Mouse (Mus musculus) midbrain, postnatal 0 days (tissue): ENCODE data around the gene Themis. TPM values are rescaled to one million over a fixed set of nuclear protein-coding genes. Genes with fewer than 3 reads are reported as not detected.

Source experiments
- ATAC-seq: fragments of 200-750 bp; cut with Nextera tagmentation; 2 replicates; pipeline ENCODE4 v1.8.0; 2017; ENCODE audit warnings: moderate number of reproducible peaks, mild to moderate bottlenecking, moderate TSS enrichment, moderate library complexity; ENCODE audit not compliant: low FRiP score
- DNase-seq: peaks from one replicate; pipeline ENCODE4 v3.0.0-alpha.2; 2015; ENCODE audit warnings: low spot score
- H3K27ac ChIP-seq: fragments of 300-500 bp; sonication (generic); 2 replicates; pipeline ENCODE4 v1.5.1; 2014; ENCODE audit warnings: low read depth, mild to moderate bottlenecking, low read length, mixed read lengths
- H3K27me3 ChIP-seq: fragments of 300-500 bp; sonication (generic); 2 replicates; pipeline ENCODE4 v1.6.1; 2014; ENCODE audit warnings: low read length, control low read depth, mixed read lengths; ENCODE audit not compliant: insufficient read depth
- H3K36me3 ChIP-seq: fragments of 300-500 bp; sonication (generic); 2 replicates; pipeline ENCODE4 v1.6.1; 2014; ENCODE audit warnings: low read length, control low read depth, mixed read lengths; ENCODE audit not compliant: insufficient read depth
- H3K4me1 ChIP-seq: fragments of 300-500 bp; sonication (generic); 2 replicates; pipeline ENCODE4 v1.6.1; 2014; ENCODE audit warnings: mild to moderate bottlenecking, control low read depth, antibody characterized with exemption, low read length, mixed read lengths; ENCODE audit not compliant: insufficient read depth
- H3K4me2 ChIP-seq: fragments of 300-500 bp; sonication (generic); 2 replicates; pipeline ENCODE4 v1.6.1; 2014; ENCODE audit warnings: low read depth, mild to moderate bottlenecking, low read length, mixed read lengths; ENCODE audit not compliant: poor library complexity, severe bottlenecking
- H3K4me3 ChIP-seq: fragments of 300-500 bp; sonication (generic); 2 replicates; pipeline ENCODE4 v1.5.1; 2014; ENCODE audit warnings: low read depth, mild to moderate bottlenecking, low read length, moderate library complexity
- H3K9ac ChIP-seq: fragments of 300-500 bp; sonication (generic); replicated peaks from 2 replicates; pipeline ENCODE4 v1.6.1; 2014; ENCODE audit warnings: mild to moderate bottlenecking, low read length, moderate library complexity, mixed read lengths; ENCODE audit not compliant: poor library complexity, severe bottlenecking
- H3K9me3 ChIP-seq: fragments of 300-500 bp; sonication (generic); 2 replicates; pipeline ENCODE4 v1.6.1; 2016; ENCODE audit warnings: low read length, control low read depth
- CTCF ChIP-seq: IDR thresholded peaks from 2 replicates; pipeline ENCODE4 v1.5.1; 2016; ENCODE audit warnings: antibody characterized with exemption, mild to moderate bottlenecking
- WGBS: fragments of 180-500 bp; shearing (Covaris S2); extraction: QIAGEN DNeasy Blood & Tissue Kit; methylation state at CpG from one replicate; pipeline ENCODE4 v1.1.7; 2014; 5-methylcytosine and 5-hydroxymethylcytosine counted together
- polyA plus RNA-seq: library from polyadenylated mRNA; unstranded; fragments of >200 nt; fragmentation: Nextera tagmentation; extraction: Ambion mirVana; gene quantifications from 2 replicates; pipeline ENCODE4 v1.2.1, GENCODE M21; 2015
- total RNA-seq: library from RNA; depleted of rRNA; stranded (reverse); fragments of >200 nt; gene quantifications from 2 replicates; pipeline ENCODE4 v1.2.3, GENCODE M21; 2014

Gene Themis
- total and polyA plus RNA-seq, 2 experiments from 2014 or later, result not detected

- Histone ChIP-seq H3K4me1 (no peaks in the 10 kb centered on the region), H3K4me2 (no peak overlapping the region), H3K36me3 (no peaks in the 10 kb centered on the region), H3K27ac (no peak overlapping the region), H3K4me3 (no peak overlapping the region), H3K27me3 (no peaks in the 10 kb centered on the region), H3K9me3 (no peaks in the 10 kb centered on the region), H3K9ac (no peak overlapping the region)
- DNase-seq (no peak), ATAC-seq (no peak)
- WGBS, result 94% methylated on average over 1 of the region's 1 CpGs
- no peak for TF ChIP-seq CTCF
Observed at GRCm38 (mm10) chr10:28696032-28696431, 27.9 kb downstream of the Themis start.

DNA sequence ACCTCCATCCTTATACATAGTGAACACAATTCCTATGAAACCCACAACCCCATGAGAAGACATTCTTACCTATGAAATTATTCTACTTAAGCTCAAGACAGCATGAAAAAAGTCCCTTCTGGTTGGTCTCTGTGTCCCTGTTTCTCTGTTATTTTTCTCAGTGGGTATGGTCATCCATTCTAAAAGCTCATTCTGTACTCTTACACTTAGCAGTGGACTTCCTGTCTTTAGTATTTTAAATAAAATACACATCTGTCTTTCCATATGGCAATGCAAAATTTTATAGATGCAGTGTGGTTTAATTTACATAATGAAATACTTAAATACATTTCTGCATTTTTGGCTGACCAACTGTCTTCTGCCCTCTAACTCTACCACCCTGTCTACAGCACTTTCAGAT, 30.0 kb downstream of the Themis start:
- Histone ChIP-seq H3K4me3 (no peak overlapping the region), H3K9me3 (no peaks in the 10 kb centered on the region), H3K4me2 (no peak overlapping the region), H3K36me3 (no peaks in the 10 kb centered on the region), H3K27me3 (no peaks in the 10 kb centered on the region), H3K27ac (no peak overlapping the region), H3K4me1 (no peaks in the 10 kb centered on the region), H3K9ac (no peak overlapping the region)
- no peak for TF ChIP-seq CTCF
- ATAC-seq (no peak), DNase-seq (no peak)

GRCm38 (mm10) chr10:28721828-28722227, 53.7 kb downstream of the Themis start:
- ATAC-seq, result no peak

DNA sequence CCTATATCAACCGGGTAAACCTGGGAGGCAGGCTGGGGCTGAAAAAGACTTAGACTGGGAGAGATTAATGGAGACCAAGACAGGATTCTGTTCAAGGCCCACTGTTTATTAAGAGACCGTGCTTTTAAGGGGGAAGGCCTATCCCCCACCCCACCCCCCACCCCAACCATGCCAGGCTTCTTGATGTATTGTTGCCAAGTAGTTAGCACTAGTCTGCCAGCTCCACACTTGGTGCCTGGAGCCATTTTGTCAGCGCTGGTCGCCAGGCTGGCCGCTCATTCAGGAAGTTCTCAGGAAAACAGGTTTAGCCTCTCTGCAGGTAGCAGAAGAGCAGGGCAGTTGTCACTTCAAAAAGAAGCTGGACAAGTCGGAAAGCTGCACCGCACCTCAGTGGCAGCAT, 55.1 kb downstream of the Themis start:
- no peak for DNase-seq
- TF ChIP-seq CTCF, result no peak
- no peaks in the 10 kb centered on the region for H3K27me3 ChIP-seq
- no peak overlapping the region for H3K4me3 ChIP-seq
- H3K9me3 ChIP-seq, result no peaks in the 10 kb centered on the region
- WGBS, result 94% methylated on average over 7 of the region's 7 CpGs
- no peak for ATAC-seq
- H3K4me1 ChIP-seq, result no peaks in the 10 kb centered on the region
- no peak overlapping the region for H3K9ac ChIP-seq
- H3K27ac ChIP-seq, result no peak overlapping the region
- no peaks in the 10 kb centered on the region for H3K36me3 ChIP-seq
- H3K4me2 ChIP-seq, result no peak overlapping the region

More at GRCm38 (mm10) chr10:28721828-28722227, 53.7 kb downstream of the Themis start:
- WGBS, result 69% methylated on average over 3 of the region's 3 CpGs
- TF ChIP-seq CTCF, result peak; percentile 31; the same call in 1 of the 2 replicates
- Histone ChIP-seq H3K4me2 (no peak overlapping the region), H3K27ac (no peak overlapping the region), H3K9ac (no peak overlapping the region), H3K4me3 (no peak overlapping the region), H3K27me3 (no peaks in the 10 kb centered on the region), H3K4me1 (no peaks in the 10 kb centered on the region), H3K9me3 (no peaks in the 10 kb centered on the region), H3K36me3 (no peaks in the 10 kb centered on the region)
- DNase-seq, result peak; percentile 29

DNA sequence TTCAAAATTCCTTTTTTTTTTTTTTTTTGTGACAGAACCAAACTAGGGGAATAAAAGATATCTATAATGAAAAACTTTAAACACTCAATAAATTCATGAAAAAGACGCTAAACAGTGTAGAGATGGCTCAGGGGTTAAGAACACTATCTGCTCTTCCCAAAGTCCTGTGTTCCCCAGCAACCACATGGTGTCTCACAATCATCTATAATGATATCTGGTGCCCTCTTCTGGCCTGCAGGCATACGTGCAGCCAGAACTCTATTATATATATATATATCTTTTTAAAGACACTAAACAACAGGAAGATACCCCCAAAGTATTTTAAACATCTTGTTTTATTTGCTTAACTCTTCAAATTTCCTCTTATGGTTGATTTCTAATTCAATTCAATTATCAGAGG, 62.0 kb downstream of the Themis start:
- Histone ChIP-seq H3K4me3 (no peak overlapping the region), H3K4me2 (no peak overlapping the region), H3K9me3 (no peaks in the 10 kb centered on the region), H3K4me1 (no peaks in the 10 kb centered on the region), H3K36me3 (no peaks in the 10 kb centered on the region), H3K27ac (no peak overlapping the region), H3K27me3 (no peaks in the 10 kb centered on the region), H3K9ac (no peak overlapping the region)
- DNase-seq, result peak; percentile 39
- no peak for ATAC-seq
- WGBS, result 9% methylated on average over 2 of the region's 2 CpGs
- TF ChIP-seq CTCF, result peak; percentile 63

- Histone ChIP-seq H3K27me3 (no peaks in the 10 kb centered on the region), H3K4me3 (no peak overlapping the region), H3K9ac (no peak overlapping the region), H3K27ac (no peak overlapping the region), H3K9me3 (no peaks in the 10 kb centered on the region), H3K36me3 (no peaks in the 10 kb centered on the region), H3K4me2 (no peak overlapping the region), H3K4me1 (no peaks in the 10 kb centered on the region)
- no peak for ATAC-seq
- DNase-seq, result no peak
- 95% methylated on average over 1 of the region's 1 CpGs for whole genome bisulfite sequencing
- TF ChIP-seq CTCF, result no peak
Observed at GRCm38 (mm10) chr10:28737953-28738352, 69.8 kb downstream of the Themis start.
